Mouse (Mus musculus): ENCODE measurements around the gene Ndufb3. TPM values are rescaled to one million over a fixed set of nuclear protein-coding genes. Genes with fewer than 3 reads are reported as not detected.
A peak's percentile ranks its signal among the peaks of the same experiment; 100 is the strongest.
"Not testable (repeated sequence)": the region's sequence is repeated elsewhere in the genome, so short reads cannot be mapped to it uniquely, and the experiment has no call there.

Gene Ndufb3
- total and polyA plus RNA-seq, 2 experiments from 2014 or later = 132 to 432 TPM

- TF ChIP-seq CTCF (IDR thresholded peaks at IDR 0.05; ENCODE audit: low read depth) (no peak), EP300 (IDR thresholded peaks at IDR 0.05; ENCODE audit: low read depth) (no peak)
- no peak for DNase-seq (ENCODE audit: low spot score)
- Histone ChIP-seq H3K4me3 (ENCODE audit: low read depth, low read length) (no peak overlapping the region), H3K36me3 (replicated peaks; ENCODE audit: control insufficient read depth, insufficient read depth, low read length) (no peaks in the 10 kb centered on the region), H3K4me1 (ENCODE audit: control insufficient read depth, insufficient read depth) (peaks cover 11% of the 10 kb centered on the region; the same call in 1 of the 2 replicates), H3K9ac (replicated peaks; ENCODE audit: low read depth, low read length) (no peak overlapping the region), H3K27ac (ENCODE audit: low read depth) (no peak overlapping the region), H3K4me2 (ENCODE audit: low read depth, low read length) (no peak overlapping the region), H3K27me3 (ENCODE audit: control insufficient read depth, insufficient read depth, low read length) (no peaks in the 10 kb centered on the region), H3K9me3 (replicated peaks; ENCODE audit: control insufficient read depth, low read length) (no peaks in the 10 kb centered on the region)
- WGBS = 61% methylated on average over 5 of the region's 5 CpGs
- no peak for ATAC-seq (ENCODE audit: insufficient read depth, low read depth)
Measured at GRCm38 (mm10) chr1:58617076-58617475, 30.9 kb downstream of the Ndufb3 start.

GRCm38 (mm10) chr1:58617978-58618668 is 31.9 kb downstream of the Ndufb3 start:
- no peak for DNase-seq (ENCODE audit: low spot score)
- 69% methylated on average over 6 of the region's 6 CpGs for WGBS

GRCm38 (mm10) chr1:58618766-58619165 is 32.6 kb downstream of the Ndufb3 start:
- Histone ChIP-seq H3K4me1 (ENCODE audit: control insufficient read depth, insufficient read depth) (peaks cover 16% of the 10 kb centered on the region; the same call in 1 of the 2 replicates), H3K9me3 (replicated peaks; ENCODE audit: control insufficient read depth, low read length) (no peaks in the 10 kb centered on the region), H3K36me3 (replicated peaks; ENCODE audit: control insufficient read depth, insufficient read depth, low read length) (no peaks in the 10 kb centered on the region), H3K9ac (replicated peaks; ENCODE audit: low read depth, low read length) (no peak overlapping the region), H3K27me3 (ENCODE audit: control insufficient read depth, insufficient read depth, low read length) (no peaks in the 10 kb centered on the region), H3K4me2 (ENCODE audit: low read depth, low read length) (no peak overlapping the region), H3K27ac (ENCODE audit: low read depth) (no peak overlapping the region), H3K4me3 (ENCODE audit: low read depth, low read length) (no peak overlapping the region)
- ATAC-seq (ENCODE audit: insufficient read depth, low read depth) (no peak), DNase-seq (ENCODE audit: low spot score) (no peak)
- TF ChIP-seq EP300 (IDR thresholded peaks at IDR 0.05; ENCODE audit: low read depth) (no peak), CTCF (IDR thresholded peaks at IDR 0.05; ENCODE audit: low read depth) (no peak)
- WGBS = 77% methylated on average over 2 of the region's 2 CpGs

More at GRCm38 (mm10) chr1:58617978-58618668, 31.9 kb downstream of the Ndufb3 start:
- TF ChIP-seq EP300 (IDR thresholded peaks at IDR 0.05; ENCODE audit: low read depth) (no peak), CTCF (IDR thresholded peaks at IDR 0.05; ENCODE audit: low read depth) (no peak)
- Histone ChIP-seq H3K27me3 (ENCODE audit: control insufficient read depth, insufficient read depth, low read length) (no peaks in the 10 kb centered on the region), H3K9me3 (replicated peaks; ENCODE audit: control insufficient read depth, low read length) (no peaks in the 10 kb centered on the region), H3K4me2 (ENCODE audit: low read depth, low read length) (no peak overlapping the region), H3K4me1 (ENCODE audit: control insufficient read depth, insufficient read depth) (peaks cover 16% of the 10 kb centered on the region; the same call in 1 of the 2 replicates), H3K9ac (replicated peaks; ENCODE audit: low read depth, low read length) (no peak overlapping the region), H3K36me3 (replicated peaks; ENCODE audit: control insufficient read depth, insufficient read depth, low read length) (no peaks in the 10 kb centered on the region), H3K4me3 (ENCODE audit: low read depth, low read length) (no peak overlapping the region), H3K27ac (ENCODE audit: low read depth) (no peak overlapping the region)
- no peak for ATAC-seq (ENCODE audit: insufficient read depth, low read depth)

- Histone ChIP-seq H3K9ac (replicated peaks; ENCODE audit: low read depth, low read length) (no peak overlapping the region), H3K27ac (ENCODE audit: low read depth) (peak overlapping the region; percentile 39), H3K27me3 (ENCODE audit: control insufficient read depth, insufficient read depth, low read length) (no peaks in the 10 kb centered on the region), H3K4me3 (ENCODE audit: low read depth, low read length) (no peak overlapping the region), H3K4me2 (ENCODE audit: low read depth, low read length) (no peak overlapping the region), H3K4me1 (ENCODE audit: control insufficient read depth, insufficient read depth) (peaks cover 16% of the 10 kb centered on the region; the same call in 1 of the 2 replicates), H3K9me3 (replicated peaks; ENCODE audit: control insufficient read depth, low read length) (no peaks in the 10 kb centered on the region), H3K36me3 (replicated peaks; ENCODE audit: control insufficient read depth, insufficient read depth, low read length) (no peaks in the 10 kb centered on the region)
- ATAC-seq (ENCODE audit: insufficient read depth, low read depth) (peak; percentile 41; the same call in 1 of the 2 replicates), DNase-seq (ENCODE audit: low spot score) (peak; percentile 20)
- TF ChIP-seq EP300 (IDR thresholded peaks at IDR 0.05; ENCODE audit: low read depth) (no peak), CTCF (IDR thresholded peaks at IDR 0.05; ENCODE audit: low read depth) (no peak)
- 73% methylated on average over 3 of the region's 3 CpGs for WGBS
Measured at GRCm38 (mm10) chr1:58621251-58621650, 35.1 kb downstream of the Ndufb3 start.

GRCm38 (mm10) chr1:58621996-58622748 is 36.0 kb downstream of the Ndufb3 start:
- peak; percentile 35 for DNase-seq (ENCODE audit: low spot score)
- H3K4me3 ChIP-seq (ENCODE audit: low read depth, low read length) = no peak overlapping the region
- no peak for ATAC-seq (ENCODE audit: insufficient read depth, low read depth)
- no peak overlapping the region for H3K9ac ChIP-seq (replicated peaks; ENCODE audit: low read depth, low read length)
- H3K36me3 ChIP-seq (replicated peaks; ENCODE audit: control insufficient read depth, insufficient read depth, low read length) = no peaks in the 10 kb centered on the region
- 0 out of 2 replicates have a peak overlapping the region, but pooled peaks have one; percentile 6 for H3K4me2 ChIP-seq (ENCODE audit: low read depth, low read length)
- H3K27ac ChIP-seq (ENCODE audit: low read depth) = peak overlapping the region; percentile 39
- 46% methylated on average over 7 of the region's 7 CpGs for WGBS
- H3K4me1 ChIP-seq (ENCODE audit: control insufficient read depth, insufficient read depth) = peaks cover 16% of the 10 kb centered on the region; the same call in 1 of the 2 replicates
- no peaks in the 10 kb centered on the region for H3K9me3 ChIP-seq (replicated peaks; ENCODE audit: control insufficient read depth, low read length)
- TF ChIP-seq CTCF (IDR thresholded peaks at IDR 0.05; ENCODE audit: low read depth) (no peak), EP300 (IDR thresholded peaks at IDR 0.05; ENCODE audit: low read depth) (no peak)
- H3K27me3 ChIP-seq (ENCODE audit: control insufficient read depth, insufficient read depth, low read length) = no peaks in the 10 kb centered on the region

- H3K4me3 ChIP-seq (ENCODE audit: low read depth, low read length); ATAC-seq (ENCODE audit: insufficient read depth, low read depth); H3K36me3 ChIP-seq (replicated peaks; ENCODE audit: control insufficient read depth, insufficient read depth, low read length); DNase-seq (ENCODE audit: low spot score); H3K4me1 ChIP-seq (ENCODE audit: control insufficient read depth, insufficient read depth); H3K27ac ChIP-seq (ENCODE audit: low read depth); H3K4me2 ChIP-seq (ENCODE audit: low read depth, low read length); H3K9ac ChIP-seq (replicated peaks; ENCODE audit: low read depth, low read length); H3K27me3 ChIP-seq (ENCODE audit: control insufficient read depth, insufficient read depth, low read length); H3K9me3 ChIP-seq (replicated peaks; ENCODE audit: control insufficient read depth, low read length): not testable (repeated sequence)
- WGBS = 55% methylated on average over 1 of the region's 2 CpGs
Measured at GRCm38 (mm10) chr1:58628847-58629246, 42.7 kb downstream of the Ndufb3 start.
